Mouse (Mus musculus) liver, postnatal 0 days (tissue): Measurements from ENCODE around the gene Inpp5b.

Source experiments
- CTCF ChIP-seq: sonication (generic); IDR thresholded peaks from 2 replicates; pipeline ENCODE4 v1.5.1; 2016; ENCODE audit warnings: antibody characterized with exemption, low read depth
- EP300 ChIP-seq: IDR thresholded peaks from 2 replicates; pipeline ENCODE4 v1.6.1; 2016; ENCODE audit warnings: antibody characterized with exemption, low read depth, mild to moderate bottlenecking

DNA sequence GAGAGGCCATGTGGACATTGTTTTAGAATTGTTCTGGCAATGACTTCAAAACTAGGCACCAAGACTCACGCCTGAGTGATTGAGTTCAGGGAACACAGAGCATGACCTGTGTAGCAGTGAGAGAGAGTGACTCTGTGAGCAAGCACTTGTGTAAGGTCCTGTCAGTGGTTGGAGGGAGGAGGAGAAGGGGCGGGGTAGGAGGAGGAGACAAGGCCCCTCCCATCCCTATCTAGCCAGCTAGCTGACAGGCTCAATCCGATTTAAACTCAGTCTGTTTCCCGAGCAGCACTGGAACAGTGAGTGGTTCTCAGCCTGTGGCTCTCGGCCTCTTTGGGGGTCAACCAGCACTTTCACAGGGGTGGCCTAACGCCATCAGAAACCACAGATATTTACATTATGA, 76.2 kb downstream of the Inpp5b start:
- TF ChIP-seq CTCF (no peak), EP300 (no peak)
